Mouse (Mus musculus) cerebellum, adult 2 months (tissue): ENCODE data around the gene Zfp12. TPM values are rescaled to one million over a fixed set of nuclear protein-coding genes. Genes with fewer than 3 reads are reported as not detected.
A peak's percentile ranks its signal among the peaks of the same experiment; 100 is the strongest.

Experiments
- DNase-seq, 2 experiments: peaks; one replicate each; pipeline ENCODE4 v3.0.0; 2021
- H3K27ac ChIP-seq: fragments of 200-500 bp; 2 replicates; pipeline ENCODE4 v1.5.1; 2012; ENCODE audit warnings: low read length, control low read depth, inconsistent platforms; ENCODE audit not compliant: insufficient read depth
- H3K27me3 ChIP-seq: fragments of 200-500 bp; 2 replicates; pipeline ENCODE4 v1.6.1; 2012; ENCODE audit warnings: inconsistent platforms, mild to moderate bottlenecking, low read length, moderate library complexity; ENCODE audit not compliant: control insufficient read depth, insufficient read depth
- H3K4me1 ChIP-seq: fragments of 200-500 bp; 2 replicates; pipeline ENCODE4 v1.6.1; 2011; ENCODE audit warnings: low read length; ENCODE audit not compliant: control insufficient read depth, insufficient read depth
- H3K4me3 ChIP-seq: fragments of 200-500 bp; replicated peaks from 2 replicates; pipeline ENCODE3; 2011; ENCODE audit warnings: mild to moderate bottlenecking, low read depth, low read length, control low read depth; ENCODE audit not compliant: insufficient read depth
- CTCF ChIP-seq: fragments of 200-500 bp; IDR thresholded peaks from 2 replicates; pipeline ENCODE4 v1.5.1; 2011; ENCODE audit warnings: low read depth, mild to moderate bottlenecking, control low read depth, low read length, moderate library complexity, borderline replicate concordance; ENCODE audit not compliant: insufficient read depth
- POLR2A ChIP-seq: fragments of 200-500 bp; IDR thresholded peaks from 2 replicates; pipeline ENCODE4 v1.6.1; 2011; ENCODE audit warnings: low read length, control low read depth, borderline replicate concordance; ENCODE audit not compliant: insufficient read depth
- WGBS: fragments of 180-500 bp; shearing (Covaris S2); methylation state at CpG from one replicate; pipeline ENCODE4 v1.1.7; 2018; 5-methylcytosine and 5-hydroxymethylcytosine counted together
- polyA plus RNA-seq: library from polyadenylated mRNA; depleted of rRNA; stranded (reverse); fragments of >200 nt; gene quantifications from 2 replicates; pipeline ENCODE4 v1.2.3, GENCODE M21; 2012; rRNA removed

Gene Zfp12
- polyA plus RNA-seq, 1 experiment = 28.5 TPM

DNA sequence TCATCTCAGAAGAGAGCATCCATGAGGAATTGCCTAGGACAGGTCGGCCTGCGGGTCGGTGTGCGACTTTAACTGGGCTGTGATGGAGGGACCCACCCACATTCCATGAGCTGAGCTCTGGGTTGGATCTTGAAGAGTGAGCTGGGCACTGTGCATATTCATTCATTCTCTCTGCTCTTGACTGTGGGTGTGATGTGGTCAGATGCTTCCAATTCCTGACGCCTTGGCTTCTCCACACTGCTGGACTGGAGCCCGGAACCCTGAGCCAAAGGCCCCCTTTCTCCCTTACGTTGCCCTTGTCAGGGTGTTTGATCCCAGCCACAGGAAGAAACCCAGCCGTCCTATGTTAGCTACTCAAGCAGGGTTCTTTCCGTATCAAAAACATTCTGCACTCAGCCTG is 63.0 kb downstream of the Zfp12 start:
- 72% methylated on average over 9 of the region's 9 CpGs for WGBS
- Histone ChIP-seq H3K27ac (no peak overlapping the region), H3K27me3 (peaks cover 2% of the 10 kb centered on the region; the same call in 1 of the 2 replicates), H3K4me1 (no peaks in the 10 kb centered on the region), H3K4me3 (no peak overlapping the region)
- no peak for DNase-seq
- no peak for TF ChIP-seq CTCF
- TF ChIP-seq POLR2A = no peak

DNA sequence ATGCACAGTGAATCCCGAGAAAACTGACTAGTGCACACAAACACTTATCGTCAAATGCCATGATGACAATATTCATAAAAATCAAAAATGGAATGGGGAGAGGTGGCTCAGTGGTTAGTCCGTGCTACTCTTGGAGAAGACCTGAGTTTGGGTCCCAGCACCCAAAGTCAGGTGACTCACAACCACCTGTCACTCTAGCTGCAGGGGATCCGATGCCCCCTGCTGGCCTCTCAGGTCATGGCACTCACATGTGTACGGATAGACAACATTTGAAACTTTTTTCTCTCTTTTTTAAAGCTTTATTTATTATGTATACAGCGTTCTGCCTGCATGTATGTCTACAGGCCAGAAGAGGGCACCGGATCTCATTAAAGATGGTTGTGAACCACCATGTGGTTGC is 63.4 kb downstream of the Zfp12 start:
- H3K27me3 ChIP-seq = peaks cover under 1% of the 10 kb centered on the region; the same call in 1 of the 2 replicates
- TF ChIP-seq CTCF (peak; percentile 25; the same call in 1 of the 2 replicates), POLR2A (no peak)
- peaks cover 3% of the 10 kb centered on the region; the same call in 1 of the 2 replicates for H3K4me1 ChIP-seq
- WGBS = 91% methylated on average over 7 of the region's 7 CpGs
- H3K27ac ChIP-seq = no peak overlapping the region
- no peak overlapping the region for H3K4me3 ChIP-seq
- DNase-seq = no peak

Other genes with a start within 250 kb of the Zfp12 start
- gene Rnf216, start 122.2 kb upstream of the Zfp12 start, polyA plus RNA-seq = 33.8 and 35.6 TPM in 2 replicates
- not detected in 2 replicates for gene Olfr718-ps1, start 87.6 kb upstream of the Zfp12 start, polyA plus RNA-seq
- gene Rbak, start 54.4 kb upstream of the Zfp12 start, polyA plus RNA-seq = 13.3 and 13.8 TPM in 2 replicates
- not detected in 2 replicates for gene Spdye4b, start 54.1 kb upstream of the Zfp12 start, polyA plus RNA-seq
- gene Spdye4a, start 8.3 kb upstream of the Zfp12 start, polyA plus RNA-seq = not detected in 2 replicates
- gene Zfp316, start 34.9 kb downstream of the Zfp12 start, polyA plus RNA-seq = 14.1 and 14.7 TPM in 2 replicates
- gene Zfp853, start 58.5 kb downstream of the Zfp12 start, polyA plus RNA-seq = 2.0 TPM in 2 replicates
- 17.0 and 17.8 TPM in 2 replicates for gene E130309D02Rik, start 80.2 kb downstream of the Zfp12 start, polyA plus RNA-seq
- 68.3 and 69.7 TPM in 2 replicates for gene Zdhhc4, start 94.1 kb downstream of the Zfp12 start, polyA plus RNA-seq
- 38.5 and 52.1 TPM in 2 replicates for gene Grid2ip, start 122.2 kb downstream of the Zfp12 start, polyA plus RNA-seq
- gene Kdelr2, start 168.7 kb downstream of the Zfp12 start, polyA plus RNA-seq = 32.1 and 32.6 TPM in 2 replicates
- 27.8 and 30.4 TPM in 2 replicates for gene Daglb, start 229.4 kb downstream of the Zfp12 start, polyA plus RNA-seq